Mouse (Mus musculus) small intestine, adult 2 months (tissue): ENCODE data around the gene Eif4b.

Experiments used
- CTCF ChIP-seq: fragments of 200-500 bp; IDR thresholded peaks from 2 replicates; pipeline ENCODE4 v1.5.1; 2012; ENCODE audit warnings: low read depth, mild to moderate bottlenecking, control low read depth, inconsistent platforms, low read length, moderate library complexity, mixed read lengths; ENCODE audit not compliant: insufficient replicate concordance, insufficient read length; ENCODE audit errors: extremely low read depth
- POLR2A ChIP-seq: fragments of 200-500 bp; IDR thresholded peaks from 2 replicates; pipeline ENCODE4 v1.6.1; 2012; ENCODE audit warnings: low read depth, mild to moderate bottlenecking, control low read depth, inconsistent platforms, low read length, moderate library complexity

DNA sequence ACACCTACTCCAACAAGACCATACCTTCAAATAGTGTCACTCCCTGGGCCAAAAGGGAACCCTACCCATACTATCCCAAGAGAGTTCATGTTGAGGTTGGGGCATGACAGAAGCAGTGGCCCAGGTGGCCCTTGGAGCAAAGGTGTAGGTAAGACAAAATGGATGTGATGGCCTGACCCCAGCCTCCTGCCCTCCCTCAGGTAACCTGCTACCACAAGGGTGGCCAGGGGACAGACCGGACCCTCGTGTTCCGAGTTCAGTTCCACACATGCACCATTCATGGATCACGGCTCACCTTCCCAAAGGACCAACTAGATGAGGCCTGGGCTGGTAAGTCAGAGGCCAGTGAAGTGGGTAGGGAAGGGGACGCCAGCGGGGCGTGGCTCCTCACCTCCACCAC, 36.7 kb downstream of the Eif4b start:
- no peak for TF ChIP-seq POLR2A
- TF ChIP-seq CTCF = no peak
